Mouse (Mus musculus) CH12F3 (cell line): ENCODE results near the gene Foxn3.

Experiments
- in situ Hi-C: fragments of 300-500 bp; cut with MboI; formaldehyde crosslinking; loops from 2 replicates; pipeline ENCODE4 v1.14.3; 2020; ENCODE audit warnings: low sequenced_read_pairs

Gene Foxn3

DNA sequence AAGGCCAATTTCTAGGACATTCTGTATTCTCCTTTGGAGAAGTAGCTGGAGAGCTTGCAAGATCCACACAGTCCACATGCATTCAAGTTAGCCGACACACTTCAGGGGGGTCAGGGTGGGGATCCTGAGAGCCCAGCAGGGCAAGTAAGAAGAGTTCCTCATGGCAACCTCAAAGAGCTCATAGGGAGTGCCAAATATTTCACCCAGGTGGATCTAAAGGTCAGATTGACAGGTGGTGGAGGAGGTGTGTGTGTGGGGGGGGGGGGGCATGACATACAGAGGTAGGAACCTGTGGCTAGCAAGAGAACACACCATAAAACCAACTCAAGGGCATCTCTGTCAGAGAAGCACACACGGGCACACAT, 144.0 kb downstream of the Foxn3 start:
- in situ Hi-C loops = no loop called here

DNA sequence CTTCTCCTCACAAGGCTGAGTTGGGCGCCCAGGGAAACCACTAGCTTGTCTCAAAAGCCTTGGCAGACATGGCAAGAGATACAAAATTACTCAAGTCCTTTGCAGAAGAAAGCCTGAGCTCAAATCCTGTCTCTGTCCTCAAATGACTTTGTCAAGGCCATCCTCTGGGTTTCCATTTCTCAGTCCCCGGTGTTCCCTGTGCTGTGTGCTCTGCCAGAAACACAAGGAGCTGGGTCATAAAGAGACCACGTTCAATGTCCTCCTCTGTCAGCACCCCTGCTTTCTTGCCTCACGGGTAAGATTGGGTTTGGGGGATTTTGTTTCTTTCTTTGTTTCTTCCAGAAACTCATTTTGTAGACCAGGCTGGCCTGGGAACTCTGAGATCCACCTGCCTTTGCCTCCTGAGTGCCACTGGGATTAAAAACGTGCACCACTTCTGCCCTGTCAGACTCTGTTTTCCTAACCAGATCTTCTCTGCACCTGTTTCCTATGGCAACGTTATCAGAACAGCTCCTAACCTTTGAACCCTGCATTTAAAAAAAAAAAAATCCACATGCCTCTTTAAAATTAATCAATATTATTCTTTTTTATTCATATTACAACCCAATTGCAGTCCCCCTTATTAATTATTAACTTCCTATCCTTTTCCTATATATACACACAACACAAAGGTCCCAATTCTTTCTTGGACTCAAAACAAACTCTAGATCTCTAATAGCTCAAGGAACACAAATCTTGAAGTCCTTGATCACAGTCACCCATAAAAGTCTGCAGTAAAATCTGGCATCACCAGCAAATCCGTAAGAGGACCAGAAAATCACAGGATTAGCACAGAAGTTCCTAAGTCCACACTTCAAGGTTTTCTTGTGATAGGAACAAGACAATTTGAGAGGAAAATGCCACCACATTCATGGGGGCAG, 144.6 kb downstream of the Foxn3 start:
- in situ Hi-C loops = no loop called here

DNA sequence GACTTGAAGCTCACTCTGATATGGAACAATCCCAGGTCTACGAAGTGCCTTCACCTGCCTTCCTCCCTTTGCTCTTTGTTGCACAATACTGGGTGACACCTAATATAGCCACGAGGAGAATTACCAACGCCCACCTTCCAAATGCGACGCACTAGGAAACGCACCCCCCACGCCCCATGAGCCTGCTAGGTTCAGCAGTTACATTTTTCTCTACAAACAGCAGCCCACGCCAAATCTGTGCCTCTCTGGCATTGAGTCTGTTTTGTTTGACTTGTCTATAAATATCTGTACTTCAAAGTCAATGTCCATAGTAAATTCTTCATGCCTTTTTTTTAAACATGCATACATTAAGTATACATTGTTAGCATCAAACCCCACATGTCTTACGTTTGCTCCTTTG, 145.5 kb downstream of the Foxn3 start:
- in situ Hi-C loops = no loop called here

DNA sequence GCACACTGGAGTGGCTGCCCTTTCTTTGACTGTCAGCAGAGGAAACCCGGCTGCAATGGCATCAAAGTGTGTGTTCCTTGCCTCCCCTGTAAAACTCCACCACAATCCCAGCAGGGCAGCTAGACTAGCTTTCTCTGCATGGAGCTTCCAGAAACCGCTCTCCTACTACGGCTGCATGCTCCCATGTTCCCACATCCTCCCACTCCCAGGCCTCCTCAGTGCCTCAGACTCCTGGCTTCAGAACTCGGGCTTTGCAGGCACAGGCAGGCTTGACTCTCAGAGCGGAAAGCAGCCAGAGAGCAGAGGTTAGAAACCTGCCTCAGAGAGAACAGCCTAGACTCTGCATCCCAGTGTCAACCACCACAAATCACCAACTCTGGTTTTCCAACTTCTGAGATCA, 147.8 kb downstream of the Foxn3 start:
- in situ Hi-C loops = no loop called here

DNA sequence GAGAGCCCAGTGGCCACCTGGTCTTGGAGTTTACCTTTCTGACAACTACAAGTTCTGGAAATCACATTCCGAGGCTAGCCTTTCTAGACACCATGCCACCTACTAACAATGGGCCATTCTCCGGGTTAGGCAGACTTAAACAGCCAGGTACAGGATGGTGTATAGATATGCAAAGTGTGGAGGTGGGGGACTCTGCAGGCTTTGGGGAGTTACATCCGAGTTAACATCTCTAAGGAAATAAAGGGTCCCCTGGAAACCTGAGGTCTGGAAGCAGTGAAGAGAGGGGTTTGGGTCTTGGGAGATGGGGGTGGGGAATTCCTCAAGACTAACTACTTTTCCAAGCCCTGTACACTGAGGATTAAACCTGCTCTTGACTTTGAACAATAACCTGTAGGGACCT, 150.9 kb downstream of the Foxn3 start:
- in situ Hi-C loops = no loop called here

DNA sequence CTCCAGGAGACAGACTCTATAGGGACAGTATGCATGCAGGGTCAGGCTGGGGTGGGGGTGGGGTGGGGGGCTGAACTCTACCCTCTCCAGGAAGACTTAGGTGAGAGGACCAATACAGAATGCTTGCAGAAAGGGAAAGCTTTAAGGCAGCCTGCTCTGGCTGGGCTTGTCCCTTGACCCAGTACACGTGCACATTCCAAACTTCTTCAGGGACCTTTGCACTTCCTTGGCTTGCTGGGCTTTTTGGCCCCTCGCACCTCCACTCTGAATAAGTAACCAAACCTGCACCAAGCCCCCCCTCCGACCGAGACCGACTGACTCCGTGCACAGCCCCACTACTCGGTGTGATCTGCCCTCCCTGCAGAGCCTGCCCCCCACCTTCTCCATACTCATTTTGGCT, 151.3 kb downstream of the Foxn3 start:
- in situ Hi-C loops = no loop called here

DNA sequence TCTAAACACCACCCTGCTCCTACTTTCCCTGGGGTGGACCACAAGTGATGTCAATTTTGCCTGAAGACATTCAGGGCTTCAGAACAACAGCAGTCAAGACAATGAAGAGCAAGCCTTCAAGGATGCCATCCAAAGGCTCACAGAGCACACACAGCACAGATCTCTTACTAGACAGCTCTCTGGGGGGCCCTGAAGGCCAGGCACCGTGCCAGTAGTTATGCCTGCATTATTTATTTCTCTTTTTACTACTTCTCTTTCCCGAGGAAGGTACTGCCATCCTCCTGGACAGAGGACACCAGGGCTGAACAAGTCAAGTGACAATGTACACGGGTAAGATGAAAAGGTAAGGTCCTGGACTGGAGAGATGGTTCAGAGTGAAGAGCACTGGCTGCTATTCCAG, 154.7 kb downstream of the Foxn3 start:
- in situ Hi-C loops = no loop called here

DNA sequence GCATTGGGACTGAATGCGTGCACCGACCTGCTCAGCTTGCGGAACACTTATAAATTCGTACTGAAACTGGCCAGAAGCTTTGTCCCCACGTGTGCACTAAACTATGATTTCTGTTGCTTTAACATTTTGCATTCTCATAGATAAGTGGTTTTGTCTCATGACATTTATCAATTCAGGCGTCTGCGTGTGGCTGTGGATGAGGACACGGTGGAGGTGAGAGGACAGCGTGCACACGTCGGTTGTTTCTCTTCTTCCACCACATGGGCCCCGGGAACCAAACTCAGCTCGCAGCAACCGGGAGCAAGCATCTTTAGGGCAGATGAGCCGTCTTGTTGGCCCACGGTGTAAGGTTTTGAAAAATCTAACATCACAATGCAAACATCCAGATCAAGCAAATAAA, 155.3 kb downstream of the Foxn3 start:
- in situ Hi-C loops = no loop called here

DNA sequence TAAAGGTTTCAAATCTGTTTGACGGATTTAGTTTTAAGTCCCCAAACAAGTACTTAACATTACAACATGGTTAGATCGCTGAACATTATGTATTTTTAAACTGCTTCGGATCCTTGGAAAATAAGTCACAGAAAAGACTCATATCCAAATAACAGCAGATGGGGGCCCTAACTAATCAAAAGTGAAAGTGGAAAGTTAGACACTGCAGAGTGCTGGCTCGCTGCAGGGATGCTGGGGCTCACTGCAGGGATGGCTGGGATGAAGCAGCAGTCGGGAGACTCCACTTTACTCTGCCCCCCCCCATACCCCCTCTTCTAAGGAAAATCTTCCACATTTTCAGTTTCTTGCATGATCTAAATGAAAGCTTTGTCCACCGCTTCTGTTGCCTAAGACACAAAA, 156.1 kb downstream of the Foxn3 start:
- in situ Hi-C loops = no loop called here

DNA sequence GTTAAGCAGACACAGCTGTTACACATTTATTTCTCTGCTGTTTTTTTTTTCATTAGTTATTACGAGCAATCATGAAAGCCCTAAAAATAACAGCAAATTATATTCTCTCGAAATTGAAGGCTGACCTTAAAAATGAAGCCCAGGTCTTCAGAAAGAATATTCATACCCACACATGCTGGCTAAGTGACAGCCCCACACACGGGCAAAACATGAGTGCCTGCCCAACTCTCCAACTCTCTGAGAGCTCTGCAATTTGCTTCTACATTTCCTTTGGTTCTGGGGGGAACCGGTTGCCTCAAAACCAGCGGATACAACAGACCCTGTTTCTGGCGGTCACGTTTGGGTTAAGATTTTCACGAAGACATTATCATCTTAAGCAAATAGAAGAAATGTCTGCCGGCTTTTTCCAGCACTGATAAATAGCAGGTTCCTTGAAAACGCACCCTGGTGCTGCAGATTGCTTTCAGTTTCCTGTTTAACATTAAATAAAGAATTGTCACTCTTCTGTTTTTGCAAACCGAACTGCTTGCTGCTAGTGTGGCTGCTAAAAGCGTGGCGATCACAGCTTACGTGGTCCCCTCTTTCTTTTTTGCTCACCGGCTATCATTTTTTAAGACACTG, 156.6 kb downstream of the Foxn3 start:
- in situ Hi-C loops = no loop called here

DNA sequence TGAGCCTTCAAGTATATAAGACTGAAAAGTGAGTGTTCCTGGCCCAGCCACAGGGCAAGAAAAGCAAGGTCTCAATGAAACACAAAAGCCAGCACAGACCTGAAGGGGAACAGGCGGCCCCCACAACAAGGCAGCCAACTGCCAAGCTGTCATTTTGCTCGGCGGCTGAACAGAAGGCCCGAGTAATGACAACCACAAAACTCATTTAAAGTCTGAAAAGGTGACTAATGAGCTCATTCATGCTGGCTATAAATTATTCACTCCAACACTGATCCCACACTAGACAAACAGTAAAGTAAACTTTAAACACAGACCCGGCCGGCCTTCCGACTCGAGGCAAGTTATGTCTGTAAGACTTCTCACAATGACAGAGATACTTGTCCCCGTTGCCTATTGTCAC, 157.1 kb downstream of the Foxn3 start:
- in situ Hi-C loops = no loop called here

DNA sequence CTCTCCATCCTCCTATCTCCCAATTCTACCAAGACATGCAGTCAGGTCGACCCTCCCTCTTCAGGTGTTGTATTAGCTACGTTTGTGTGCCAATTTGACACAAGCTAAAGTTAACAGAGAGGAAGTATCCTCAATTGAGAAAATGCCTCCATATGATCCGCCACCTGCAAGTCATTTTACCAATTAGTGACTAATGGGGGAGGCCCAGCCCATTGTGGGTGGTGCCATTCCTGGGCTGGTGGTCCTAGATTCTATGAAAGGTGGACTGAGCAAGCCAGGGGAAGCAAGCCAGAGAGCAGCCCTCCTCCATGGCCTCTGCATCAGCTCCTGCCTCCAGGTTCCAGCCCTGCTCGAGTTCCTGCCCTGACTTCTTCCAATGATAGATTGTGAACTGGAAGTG, 158.0 kb downstream of the Foxn3 start:
- in situ Hi-C loops = no loop called here

DNA sequence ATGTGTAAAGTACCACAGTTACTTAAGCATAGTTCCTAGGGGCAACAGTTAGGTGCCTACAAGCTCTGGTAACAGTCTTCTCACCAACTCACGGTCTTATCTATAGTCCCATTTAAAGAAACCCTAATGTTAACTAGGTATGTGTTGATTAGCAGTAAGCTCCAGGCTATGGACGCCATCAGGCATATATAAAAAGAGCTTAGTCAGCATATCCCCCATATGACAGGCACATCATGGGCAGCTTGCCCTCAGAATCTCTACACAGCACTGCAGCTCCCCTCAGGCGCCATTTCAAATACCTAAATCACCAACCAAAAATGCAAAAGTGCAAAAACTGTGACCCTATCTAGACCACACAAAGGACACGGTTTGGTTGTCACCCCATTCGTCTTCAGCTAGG, 160.4 kb downstream of the Foxn3 start:
- in situ Hi-C loops = no loop called here

DNA sequence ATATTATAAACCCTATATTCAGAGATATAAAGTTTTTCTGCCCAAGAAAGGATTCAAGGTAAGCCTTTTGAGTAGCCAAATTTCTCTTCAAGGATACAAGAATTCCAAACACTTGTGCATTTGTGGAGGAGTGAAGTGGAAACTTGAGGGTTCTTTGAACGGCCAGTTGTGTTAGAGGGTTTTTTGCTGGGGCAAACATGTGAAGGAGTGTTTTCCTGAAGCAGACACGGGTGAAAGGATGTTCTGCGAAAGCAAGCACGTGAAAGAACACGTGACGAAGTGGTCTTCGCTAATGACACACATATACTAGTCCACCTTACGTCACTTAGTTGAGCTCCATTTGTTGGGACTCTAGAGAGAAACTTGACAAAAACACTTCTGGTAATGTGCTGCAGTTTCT, 162.5 kb downstream of the Foxn3 start:
- in situ Hi-C loops = no loop called here

DNA sequence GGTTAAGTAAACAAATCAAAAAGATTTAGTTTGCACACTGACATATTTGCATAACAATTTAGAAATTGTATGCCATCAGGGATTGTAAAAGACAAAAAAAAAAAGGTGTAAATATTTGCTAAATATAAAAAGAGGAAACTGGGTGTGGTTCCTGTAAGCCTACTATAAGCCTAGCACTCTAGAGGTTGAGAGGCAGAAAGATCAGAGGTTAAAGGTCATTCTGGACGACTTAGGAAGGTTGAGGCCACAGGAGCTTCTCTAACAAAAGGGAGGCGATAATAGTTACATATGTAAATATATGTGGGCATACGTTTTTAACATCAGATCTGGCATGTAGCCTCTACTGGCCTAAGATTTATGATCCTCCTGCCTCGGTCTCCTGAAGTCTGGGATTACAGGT, 163.8 kb downstream of the Foxn3 start:
- in situ Hi-C loops = no loop called here

DNA sequence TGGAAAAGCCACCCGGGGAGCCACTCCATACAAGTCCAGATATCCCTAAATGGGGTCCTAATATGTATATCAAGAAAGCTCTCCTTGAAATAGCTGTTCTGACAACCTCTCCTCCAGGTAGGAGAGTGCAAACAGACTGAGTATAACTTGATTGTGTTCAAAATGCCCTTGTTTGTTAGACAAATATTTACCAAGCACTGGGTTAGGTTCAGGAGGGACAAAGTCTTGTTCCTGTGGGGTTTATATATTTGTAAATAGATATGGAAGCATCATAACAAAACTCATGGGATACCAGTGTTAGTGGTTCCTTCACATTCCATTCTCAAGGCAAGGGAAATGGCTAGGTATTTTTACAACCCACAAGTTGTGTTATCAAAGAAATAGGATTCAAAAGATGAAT, 166.9 kb downstream of the Foxn3 start:
- in situ Hi-C loops = no loop called here

DNA sequence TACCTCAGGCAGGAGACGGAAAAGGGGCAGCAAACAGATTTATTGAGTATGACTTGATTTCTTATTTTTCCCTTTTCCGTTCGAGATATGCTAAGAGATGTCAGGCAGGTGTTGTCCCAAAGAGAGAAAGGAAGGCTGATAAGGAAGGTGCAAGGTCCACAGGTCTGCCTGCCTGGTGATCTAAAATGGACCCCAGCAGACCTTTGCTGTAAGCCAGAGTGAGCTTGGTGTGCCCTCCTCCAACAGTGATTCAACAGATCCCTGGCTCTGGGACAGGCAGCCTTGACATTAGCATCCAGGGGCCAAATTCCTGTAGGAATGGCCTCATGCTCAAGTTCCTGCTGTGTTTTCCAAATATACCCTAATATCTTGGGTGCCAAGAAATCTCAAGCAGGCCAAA, 168.3 kb downstream of the Foxn3 start:
- in situ Hi-C loops = no loop called here

DNA sequence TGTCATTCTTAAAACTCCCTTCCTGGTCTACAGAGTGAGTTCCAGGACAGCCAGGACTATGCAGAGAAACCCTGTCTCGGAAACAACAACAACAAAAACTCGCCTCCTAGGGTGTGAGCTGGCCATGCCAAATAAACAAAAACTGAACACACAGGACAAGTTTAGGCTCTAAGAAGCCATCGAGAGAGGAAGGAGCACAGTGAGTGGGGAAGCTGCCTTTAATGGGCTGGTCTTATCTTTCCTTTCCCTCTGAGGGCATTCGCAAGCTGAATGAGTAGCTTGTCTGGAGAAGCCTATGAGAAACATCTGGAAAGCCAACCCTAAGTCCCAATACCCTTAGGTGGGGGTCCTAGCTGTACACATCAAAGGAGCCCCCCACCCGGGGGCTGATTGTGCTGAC, 168.7 kb downstream of the Foxn3 start:
- in situ Hi-C loops = no loop called here

DNA sequence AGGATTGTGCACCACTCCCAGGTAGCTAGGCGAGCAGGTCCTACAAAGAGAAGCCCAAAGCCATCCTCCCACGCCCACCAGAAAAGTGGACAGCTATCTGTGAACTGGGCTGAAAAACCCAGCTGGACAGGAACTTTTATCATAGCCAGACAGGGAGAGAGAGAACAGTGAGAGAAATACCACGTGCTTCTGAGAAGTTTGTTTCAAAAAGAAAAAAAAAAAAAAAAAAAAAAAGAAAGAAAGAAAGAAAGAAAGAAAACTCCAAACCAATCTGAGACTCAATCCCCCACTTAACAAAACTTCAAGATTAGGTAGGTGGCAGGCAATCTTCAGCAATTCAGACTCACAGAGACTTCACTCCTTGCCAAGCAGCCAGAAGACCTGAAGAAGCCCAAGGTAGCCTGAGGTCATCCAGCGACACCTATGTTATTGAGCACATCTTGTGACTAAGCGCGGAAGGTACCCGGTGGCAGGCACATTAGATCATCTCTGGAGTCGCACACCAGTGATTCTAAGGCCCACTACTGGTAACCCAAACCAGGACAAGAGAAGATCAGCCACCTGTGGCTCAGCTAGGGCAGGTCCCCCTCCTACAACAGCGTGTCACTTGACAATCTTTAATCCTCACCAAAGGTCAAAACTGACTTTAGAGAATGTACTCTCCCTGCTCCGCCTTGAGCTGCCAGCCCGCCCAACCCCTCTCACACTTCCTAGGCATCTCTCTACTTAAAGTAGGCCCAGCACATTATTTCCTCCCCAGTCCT, 169.3 kb downstream of the Foxn3 start:
- in situ Hi-C loops = no loop called here

DNA sequence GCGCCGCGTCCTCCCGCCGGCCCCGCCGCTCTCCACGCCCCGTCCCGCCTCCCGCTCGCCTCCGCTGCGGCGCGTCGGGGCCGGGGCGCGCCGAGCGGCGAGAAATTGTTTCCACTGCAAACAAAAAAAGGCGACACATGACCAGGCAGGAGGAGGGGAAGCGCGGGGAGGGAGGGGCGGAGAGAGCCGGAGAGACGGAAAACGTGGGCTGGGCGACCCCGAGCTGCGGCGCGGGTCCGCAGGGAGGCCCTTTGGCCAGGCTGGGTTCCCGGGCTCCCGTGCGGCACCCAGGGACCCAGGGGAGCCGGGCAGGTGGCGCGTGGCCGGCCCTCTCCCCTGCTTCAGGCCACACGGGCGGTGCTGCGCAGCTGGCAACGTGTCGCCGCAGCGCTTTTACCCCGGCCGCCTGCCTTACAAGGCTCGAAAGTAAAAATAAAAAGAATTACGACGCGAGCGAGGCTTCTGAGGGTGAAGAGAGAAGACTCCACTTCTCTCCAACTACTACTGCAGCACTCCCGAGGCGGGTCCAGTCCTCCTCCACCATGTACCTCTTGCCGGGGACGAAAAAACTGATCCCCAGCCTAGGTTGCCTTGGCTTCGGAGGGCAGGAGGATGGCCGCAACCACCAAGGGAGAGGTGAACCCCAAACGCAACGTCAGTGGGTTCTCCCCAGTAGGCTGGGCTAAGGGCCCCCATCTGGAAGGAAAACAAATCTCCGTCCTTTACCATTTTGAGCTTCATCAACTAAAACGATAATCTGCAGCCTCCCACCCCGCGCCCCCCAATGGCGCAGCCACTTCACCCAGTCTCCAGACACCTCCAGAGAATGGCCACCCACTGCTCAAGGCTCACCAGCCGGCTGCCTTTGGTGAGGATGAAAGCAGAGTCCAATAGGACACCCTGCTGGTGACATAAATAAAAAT, 170.2 kb downstream of the Foxn3 start:
- in situ Hi-C loops = no loop called here
